In the genomic region with DNA sequence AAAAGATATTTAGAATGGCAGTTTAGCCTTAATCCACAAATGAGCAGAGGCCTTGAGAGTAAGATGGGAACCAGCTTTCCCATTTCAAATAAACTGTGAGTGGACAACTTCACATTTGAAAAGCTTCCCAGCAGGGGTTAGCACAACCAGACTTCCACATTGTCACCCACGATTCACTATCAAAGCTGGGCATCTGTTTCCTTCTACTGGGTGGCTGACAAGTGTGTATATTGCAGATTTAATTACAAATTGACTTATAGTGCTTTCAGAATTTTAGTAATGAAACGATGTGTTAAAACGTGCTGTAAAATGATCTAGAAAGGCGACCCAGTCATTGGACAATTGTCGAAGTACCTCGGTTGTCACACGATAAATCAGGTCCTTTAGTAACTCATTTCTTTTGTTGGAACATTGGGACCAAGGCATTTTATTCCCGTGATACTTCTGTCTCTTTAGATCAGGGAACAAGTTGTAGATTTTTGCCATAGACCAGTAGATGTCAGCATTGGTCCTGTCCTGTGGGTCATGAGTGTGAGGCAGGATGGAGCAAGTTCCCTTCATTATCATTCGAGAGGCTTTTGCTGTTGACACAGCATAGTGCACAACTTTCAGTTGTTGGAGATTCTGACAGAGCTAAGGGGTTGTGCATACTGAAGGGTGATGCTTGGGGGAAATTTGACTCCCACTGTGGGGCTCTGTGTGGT, we compare ENCODE assay signal across 1 mouse cellular context.
TF ChIP-seq lines count a peak whose summit lies in the region.

No protein-coding gene starts in this region.

TF ChIP-seq in MEL, 35 proteins besides CTCF, POLR2A, EP300 and RAD21:
- TF ChIP-seq CHD1 (IDR thresholded peaks at IDR 0.05; ENCODE audit: low read depth, low read length) (no peak), NELFE (IDR thresholded peaks at IDR 0.05; ENCODE audit: low read depth, low read length) (no peak), RCOR1 (IDR thresholded peaks at IDR 0.05; ENCODE audit: low read depth, low read length) (peak; percentile 41; the same call in 1 of the 2 replicates), GABPA (IDR thresholded peaks at IDR 0.05; ENCODE audit: low read depth, low read length) (no peak), JUND (IDR thresholded peaks at IDR 0.05; ENCODE audit: low read depth, low read length) (no peak), GATA1 (IDR thresholded peaks at IDR 0.05; ENCODE audit: low read depth, low read length) (peak; percentile 54), ELF1 (IDR thresholded peaks at IDR 0.05; ENCODE audit: low read depth, low read length) (no peak), MEF2A (IDR thresholded peaks at IDR 0.05; ENCODE audit: extremely low read depth, insufficient replicate concordance, low read depth, low read length, poor library complexity, severe bottlenecking) (no peak), TCF12 (IDR thresholded peaks at IDR 0.05; ENCODE audit: low read depth, low read length) (peak; percentile 51; the same call in 1 of the 2 replicates), SMC3 (IDR thresholded peaks at IDR 0.05; ENCODE audit: low read depth, low read length) (peak; percentile 19; the same call in 1 of the 2 replicates), TAL1 (IDR thresholded peaks at IDR 0.05; ENCODE audit: low read length) (peak; percentile 49; the same call in 1 of the 2 replicates), POLR2AphosphoS5 (IDR thresholded peaks at IDR 0.05; ENCODE audit: borderline replicate concordance, low read depth, low read length) (no peak), USF1 (IDR thresholded peaks at IDR 0.05; ENCODE audit: low read depth, low read length) (no peak), SIN3A (IDR thresholded peaks at IDR 0.05; ENCODE audit: low read length) (no peak), HCFC1 (IDR thresholded peaks at IDR 0.05; ENCODE audit: low read depth, low read length) (no peak), ZC3H11A (IDR thresholded peaks at IDR 0.05; ENCODE audit: low read depth, low read length) (no peak), POLR2AphosphoS2 (IDR thresholded peaks at IDR 0.05; ENCODE audit: low read length) (no peak), ETS1 (IDR thresholded peaks at IDR 0.05; ENCODE audit: low read depth, low read length) (no peak), ZNF384 (IDR thresholded peaks at IDR 0.05; ENCODE audit: low read depth, low read length) (no peak)
